Mouse (Mus musculus) liver, embryonic 11.5 days (tissue): ENCODE measurements around the gene Pcbp3. TPM values are rescaled to one million over a fixed set of nuclear protein-coding genes. Genes with fewer than 3 reads are reported as not detected.

Experiments
- ATAC-seq: fragments of 200-750 bp; cut with Nextera tagmentation; replicated peaks from 2 replicates; pipeline ENCODE4 v1.8.0; 2017; ENCODE audit warnings: moderate number of reproducible peaks, mild to moderate bottlenecking, moderate TSS enrichment, moderate library complexity; ENCODE audit not compliant: low FRiP score
- DNase-seq: peaks from one replicate; pipeline ENCODE4 v3.0.0-alpha.2; 2017; ENCODE audit warnings: low spot score
- H3K27ac ChIP-seq: fragments of 300-500 bp; sonication (generic); 2 replicates; pipeline ENCODE4 v1.5.1; 2014; ENCODE audit warnings: mild to moderate bottlenecking, low read depth, low read length, control low read depth
- H3K27me3 ChIP-seq: fragments of 300-500 bp; sonication (generic); replicated peaks from 2 replicates; pipeline ENCODE4 v1.6.1; 2014; ENCODE audit warnings: low read length, mixed read lengths; ENCODE audit not compliant: control insufficient read depth, insufficient read depth
- H3K36me3 ChIP-seq: fragments of 300-500 bp; sonication (generic); 2 replicates; pipeline ENCODE4 v1.6.1; 2014; ENCODE audit warnings: mild to moderate bottlenecking, low read length, moderate library complexity, mixed read lengths; ENCODE audit not compliant: control insufficient read depth, insufficient read depth
- H3K4me1 ChIP-seq: fragments of 300-500 bp; sonication (generic); replicated peaks from 2 replicates; pipeline ENCODE4 v1.6.1; 2014; ENCODE audit warnings: low read length, mixed read lengths; ENCODE audit not compliant: control insufficient read depth, insufficient read depth
- H3K4me2 ChIP-seq: fragments of 300-500 bp; sonication (generic); 2 replicates; pipeline ENCODE4 v1.6.1; 2014; ENCODE audit warnings: mild to moderate bottlenecking, control low read depth, moderate library complexity
- H3K4me3 ChIP-seq: fragments of 300-500 bp; sonication (generic); 2 replicates; pipeline ENCODE4 v1.5.1; 2014; ENCODE audit warnings: low read depth, low read length, control low read depth
- H3K9ac ChIP-seq: fragments of 300-500 bp; sonication (generic); 2 replicates; pipeline ENCODE4 v1.6.1; 2014; ENCODE audit warnings: low read depth, low read length, control low read depth
- H3K9me3 ChIP-seq: fragments of 300-500 bp; sonication (generic); 2 replicates; pipeline ENCODE4 v1.6.1; 2016; ENCODE audit warnings: low read length, inconsistent platforms, mixed read lengths; ENCODE audit not compliant: control insufficient read depth
- WGBS: fragments of 180-500 bp; shearing (Covaris S2); extraction: QIAGEN DNeasy Blood & Tissue Kit; methylation state at CpG from one replicate; pipeline ENCODE4 v1.1.7; 2014; 5-methylcytosine and 5-hydroxymethylcytosine counted together
- polyA plus RNA-seq: library from polyadenylated mRNA; unstranded; fragments of >200 nt; fragmentation: Nextera tagmentation; extraction: Ambion mirVana; gene quantifications from 2 replicates; pipeline ENCODE4 v1.2.1, GENCODE M21; 2014

The Pcbp3 gene
- polyA plus RNA-seq, 1 experiment from 2014 or later = 9.6 TPM

DNA sequence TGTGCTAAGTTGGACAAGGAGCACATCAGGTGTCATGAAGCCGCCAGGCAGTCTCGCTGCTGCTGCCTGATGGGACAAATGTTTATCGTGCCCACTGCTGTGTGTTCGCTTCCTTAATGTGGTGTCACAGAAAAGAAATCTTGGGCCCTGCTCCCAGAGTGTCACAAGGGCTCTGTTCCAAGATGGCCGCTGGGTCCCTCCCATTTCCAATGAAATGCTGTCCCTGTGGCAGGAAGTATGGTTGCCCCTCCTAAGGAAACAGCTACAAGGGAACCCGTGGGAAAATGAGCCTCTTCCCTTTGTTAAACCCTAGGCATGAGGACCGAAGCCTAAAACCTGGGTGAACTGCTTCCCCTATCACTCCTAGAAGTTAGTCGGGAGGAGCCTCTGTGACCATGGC lies 146.9 kb downstream of the Pcbp3 start:
- Histone ChIP-seq H3K27me3 (no peaks in the 10 kb centered on the region), H3K36me3 (no peaks in the 10 kb centered on the region), H3K4me2 (no peak overlapping the region), H3K9me3 (no peaks in the 10 kb centered on the region), H3K9ac (no peak overlapping the region), H3K27ac (no peak overlapping the region), H3K4me3 (no peak overlapping the region), H3K4me1 (no peaks in the 10 kb centered on the region)
- DNase-seq (no peak), ATAC-seq (no peak)
- 80% methylated on average over 8 of the region's 8 CpGs for WGBS

GRCm38 (mm10) chr10:76809916-76810660 lies 151.6 kb downstream of the Pcbp3 start:
- no peak for DNase-seq

GRCm38 (mm10) chr10:76809439-76809838 lies 152.2 kb downstream of the Pcbp3 start:
- H3K4me3 ChIP-seq = no peak overlapping the region
- H3K27ac ChIP-seq = no peak overlapping the region
- no peak for DNase-seq
- H3K9ac ChIP-seq = no peak overlapping the region
- no peak overlapping the region for H3K4me2 ChIP-seq
- no peaks in the 10 kb centered on the region for H3K4me1 ChIP-seq
- 87% methylated on average over 11 of the region's 11 CpGs for WGBS
- H3K9me3 ChIP-seq = no peaks in the 10 kb centered on the region
- no peaks in the 10 kb centered on the region for H3K36me3 ChIP-seq
- no peak for ATAC-seq
- H3K27me3 ChIP-seq = no peaks in the 10 kb centered on the region

More at GRCm38 (mm10) chr10:76809916-76810660, 151.6 kb downstream of the Pcbp3 start:
- Histone ChIP-seq H3K4me1 (no peaks in the 10 kb centered on the region), H3K4me2 (no peak overlapping the region), H3K27ac (no peak overlapping the region), H3K9ac (no peak overlapping the region), H3K9me3 (no peaks in the 10 kb centered on the region), H3K36me3 (no peaks in the 10 kb centered on the region), H3K4me3 (no peak overlapping the region), H3K27me3 (no peaks in the 10 kb centered on the region)
- no peak for ATAC-seq
- WGBS = 70% methylated on average over 7 of the region's 7 CpGs

DNA sequence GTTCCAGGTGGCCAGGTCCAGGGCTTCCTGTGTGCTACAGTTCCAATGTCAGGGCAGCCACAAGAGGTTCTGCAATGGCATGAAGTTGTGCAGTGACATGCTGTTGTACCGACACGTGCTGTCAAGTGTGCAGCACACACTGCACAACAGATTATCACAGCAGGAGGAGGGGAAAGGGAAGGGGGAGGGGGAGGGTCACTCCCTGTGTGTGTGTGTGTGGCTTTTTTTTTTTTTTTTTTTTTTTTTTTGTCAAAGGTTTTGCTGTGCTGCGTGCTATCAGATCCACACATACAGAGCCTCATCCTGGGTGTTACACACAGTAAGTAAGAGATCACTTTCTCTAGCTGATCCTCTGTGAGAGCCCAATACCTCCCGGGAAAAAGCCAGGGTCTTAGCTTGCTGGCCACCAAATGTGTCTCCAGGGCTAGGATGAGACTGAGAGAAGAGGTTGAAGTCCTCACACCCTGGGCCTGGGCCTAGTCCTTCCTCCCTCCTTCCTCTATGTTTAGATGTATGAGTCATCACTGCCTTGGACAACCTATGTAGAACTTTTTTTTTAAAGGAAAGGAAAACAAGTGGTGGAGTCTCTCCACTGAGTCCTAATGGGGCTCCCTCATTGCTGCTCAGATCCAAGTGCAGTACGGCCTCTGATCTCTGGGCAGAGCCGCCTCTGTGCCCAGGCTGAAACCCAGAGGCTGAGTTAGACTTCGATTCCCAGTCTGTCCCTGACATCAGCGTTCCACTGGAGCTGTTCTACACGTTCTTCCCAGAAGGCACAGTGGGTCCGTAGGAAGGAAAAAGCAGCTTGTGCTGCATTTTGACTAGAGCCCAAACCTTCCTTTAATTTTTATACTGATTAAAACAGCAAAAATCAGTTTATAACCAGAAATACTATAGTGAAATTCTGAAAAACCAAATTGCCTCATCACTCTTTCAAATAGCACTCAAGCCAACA lies 153.0 kb downstream of the Pcbp3 start:
- Histone ChIP-seq H3K27ac (no peak overlapping the region), H3K9ac (no peak overlapping the region), H3K4me2 (no peak overlapping the region), H3K4me3 (no peak overlapping the region), H3K27me3 (no peaks in the 10 kb centered on the region), H3K9me3 (no peaks in the 10 kb centered on the region), H3K36me3 (no peaks in the 10 kb centered on the region), H3K4me1 (no peaks in the 10 kb centered on the region)
- no peak for DNase-seq
- WGBS = 76% methylated on average over 10 of the region's 10 CpGs
- ATAC-seq = no peak

DNA sequence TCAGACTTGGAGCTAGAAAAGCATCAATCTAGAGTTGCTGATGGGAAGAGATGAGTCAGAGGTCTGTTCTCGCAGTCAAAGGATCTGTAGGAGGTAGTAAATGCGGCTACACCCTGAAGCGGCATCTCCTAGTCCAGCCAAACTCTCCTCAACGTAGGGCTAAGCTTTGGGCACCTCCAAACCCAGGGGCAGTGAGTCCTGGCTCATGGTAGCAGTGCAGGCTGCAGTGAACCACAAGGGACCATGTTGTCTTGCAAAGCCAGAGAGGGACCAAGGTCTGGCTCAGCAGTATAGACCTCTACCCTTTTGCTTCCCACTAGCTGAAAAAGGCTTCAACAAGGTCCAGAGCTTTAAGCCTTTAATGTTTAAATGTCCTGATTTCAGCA lies 159.2 kb downstream of the Pcbp3 start:
- Histone ChIP-seq H3K27me3 (no peaks in the 10 kb centered on the region), H3K9ac (no peak overlapping the region), H3K36me3 (no peaks in the 10 kb centered on the region), H3K27ac (no peak overlapping the region), H3K4me3 (no peak overlapping the region), H3K4me2 (no peak overlapping the region), H3K9me3 (no peaks in the 10 kb centered on the region), H3K4me1 (no peaks in the 10 kb centered on the region)
- no peak for DNase-seq
- no peak for ATAC-seq
- WGBS = 73% methylated on average over 4 of the region's 4 CpGs

GRCm38 (mm10) chr10:76801841-76802499 lies 159.7 kb downstream of the Pcbp3 start:
- WGBS = 75% methylated on average over 6 of the region's 6 CpGs
- H3K36me3 ChIP-seq = no peaks in the 10 kb centered on the region
- no peaks in the 10 kb centered on the region for H3K9me3 ChIP-seq
- no peak for ATAC-seq
- no peak overlapping the region for H3K9ac ChIP-seq
- H3K27me3 ChIP-seq = no peaks in the 10 kb centered on the region
- no peak overlapping the region for H3K4me3 ChIP-seq
- no peaks in the 10 kb centered on the region for H3K4me1 ChIP-seq
- no peak overlapping the region for H3K4me2 ChIP-seq
- no peak for DNase-seq
- H3K27ac ChIP-seq = no peak overlapping the region

DNA sequence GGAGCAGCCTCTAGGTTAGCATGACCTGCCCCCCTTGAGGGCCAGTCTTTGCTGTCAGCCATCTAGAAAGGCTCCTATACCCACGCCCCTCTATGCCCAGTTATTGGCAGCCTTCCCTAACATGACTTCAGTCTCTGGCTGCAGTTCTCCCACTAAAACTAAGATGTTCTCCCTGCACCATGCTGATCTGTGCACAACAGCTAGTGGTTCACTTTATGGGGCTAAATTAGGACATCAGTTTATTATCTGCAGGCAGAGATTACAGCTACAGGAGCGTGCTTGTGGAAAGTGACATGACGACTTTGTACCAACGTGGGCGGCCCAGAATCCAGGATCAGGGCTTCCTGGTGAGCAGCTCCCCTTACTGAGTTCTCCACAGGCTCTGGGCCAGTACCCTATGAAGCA lies 160.4 kb downstream of the Pcbp3 start:
- WGBS = 76% methylated on average over 5 of the region's 5 CpGs
- no peak overlapping the region for H3K9ac ChIP-seq
- H3K36me3 ChIP-seq = no peaks in the 10 kb centered on the region
- H3K4me3 ChIP-seq = no peak overlapping the region
- H3K27me3 ChIP-seq = no peaks in the 10 kb centered on the region
- H3K4me2 ChIP-seq = no peak overlapping the region
- no peaks in the 10 kb centered on the region for H3K9me3 ChIP-seq
- H3K27ac ChIP-seq = no peak overlapping the region
- DNase-seq (no peak), ATAC-seq (no peak)
- no peaks in the 10 kb centered on the region for H3K4me1 ChIP-seq

- Histone ChIP-seq H3K27me3 (no peaks in the 10 kb centered on the region), H3K4me2 (no peak overlapping the region), H3K27ac (no peak overlapping the region), H3K36me3 (no peaks in the 10 kb centered on the region), H3K4me1 (no peaks in the 10 kb centered on the region), H3K9me3 (no peaks in the 10 kb centered on the region), H3K9ac (no peak overlapping the region), H3K4me3 (no peak overlapping the region)
- ATAC-seq (no peak), DNase-seq (no peak)
- WGBS = 75% methylated on average over 17 of the region's 17 CpGs
These were observed 162.7 kb downstream of the Pcbp3 start for GRCm38 (mm10) chr10:76798751-76799585.
